Mouse (Mus musculus) liver, embryonic 15.5 days (tissue): Measurements from ENCODE around the gene Ccdc152. TPM values are rescaled to one million over a fixed set of nuclear protein-coding genes. Genes with fewer than 3 reads are reported as not detected.

ENCODE experiments used
- ATAC-seq: fragments of 200-750 bp; cut with Nextera tagmentation; 2 replicates; pipeline ENCODE4 v1.8.0; 2017; ENCODE audit warnings: moderate number of reproducible peaks, mild to moderate bottlenecking, moderate library complexity; ENCODE audit not compliant: insufficient read depth
- H3K27ac ChIP-seq: fragments of 300-500 bp; sonication (generic); replicated peaks from 2 replicates; pipeline ENCODE4 v1.5.1; 2015; ENCODE audit warnings: mild to moderate bottlenecking, inconsistent platforms
- H3K27me3 ChIP-seq: fragments of 300-500 bp; sonication (generic); 2 replicates; pipeline ENCODE4 v1.6.1; 2015; ENCODE audit warnings: mild to moderate bottlenecking, inconsistent platforms
- H3K36me3 ChIP-seq: fragments of 300-500 bp; sonication (generic); replicated peaks from 2 replicates; pipeline ENCODE4 v1.6.1; 2015; ENCODE audit warnings: moderate library complexity, mild to moderate bottlenecking, inconsistent platforms
- H3K4me1 ChIP-seq: fragments of 300-500 bp; sonication (generic); replicated peaks from 2 replicates; pipeline ENCODE4 v1.6.1; 2015; ENCODE audit warnings: inconsistent platforms
- H3K4me2 ChIP-seq: fragments of 300-500 bp; sonication (generic); 2 replicates; pipeline ENCODE4 v1.6.1; 2015; ENCODE audit warnings: moderate library complexity, mild to moderate bottlenecking, inconsistent platforms
- H3K4me3 ChIP-seq: fragments of 300-500 bp; sonication (generic); replicated peaks from 2 replicates; pipeline ENCODE4 v1.5.1; 2015; ENCODE audit warnings: mild to moderate bottlenecking, inconsistent platforms
- H3K9ac ChIP-seq: fragments of 300-500 bp; sonication (generic); 2 replicates; pipeline ENCODE4 v1.6.1; 2015; ENCODE audit warnings: moderate library complexity, mild to moderate bottlenecking, inconsistent platforms
- H3K9me3 ChIP-seq: fragments of 300-500 bp; sonication (generic); replicated peaks from 2 replicates; pipeline ENCODE4 v1.6.1; 2016; ENCODE audit warnings: inconsistent platforms
- WGBS: fragments of 180-500 bp; shearing (Covaris S2); methylation state at CpG from one replicate; pipeline ENCODE4 v1.1.7; 2015; ENCODE audit warnings: mixed read lengths; ENCODE audit not compliant: insufficient replicate concordance; 5-methylcytosine and 5-hydroxymethylcytosine counted together
- polyA plus RNA-seq: library from polyadenylated mRNA; unstranded; fragments of >200 nt; fragmentation: Nextera tagmentation; extraction: Ambion mirVana; gene quantifications from 2 replicates; pipeline ENCODE4 v1.2.1, GENCODE M21; 2015

The Ccdc152 gene
- polyA plus RNA-seq = 0.78 and 1.1 TPM in 2 replicates

DNA sequence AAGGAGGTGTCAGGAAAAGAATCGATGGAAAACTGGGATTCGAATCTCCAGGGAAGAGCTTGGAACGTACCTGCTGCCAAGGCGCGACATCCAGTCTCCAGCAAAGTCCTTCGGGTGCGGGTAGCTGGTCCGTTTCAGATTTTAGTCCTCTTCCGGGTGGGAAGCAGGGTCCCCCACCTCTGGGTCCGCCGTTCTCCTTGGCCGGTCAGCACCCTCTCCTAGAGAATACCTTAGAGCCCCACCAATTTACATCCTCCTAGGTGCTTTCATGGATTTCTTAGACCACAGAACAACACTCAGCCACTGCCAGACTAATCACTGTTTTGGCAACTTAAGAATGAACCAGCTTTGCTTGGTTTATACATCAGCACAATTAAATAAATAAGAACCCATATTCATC is at the start of gene Ccdc152:
Ccdc152 (minus strand) TSS at position 101 of the 400 bp plus-strand sequence.
- WGBS = 82% methylated on average over 12 of the region's 12 CpGs
- no peak within 1 kb of the TSS for H3K9ac ChIP-seq
- no peaks in the 10 kb centered on the region for H3K4me1 ChIP-seq
- no peak within 1 kb of the TSS for H3K4me2 ChIP-seq
- no peak for ATAC-seq
- H3K27me3 ChIP-seq = no peaks in the 10 kb centered on the region
- H3K27ac ChIP-seq = no peak within 1 kb of the TSS
- H3K4me3 ChIP-seq = no peak within 1 kb of the TSS
- H3K36me3 ChIP-seq = no peaks in the 10 kb centered on the region
- H3K9me3 ChIP-seq = no peaks in the 10 kb centered on the region

DNA sequence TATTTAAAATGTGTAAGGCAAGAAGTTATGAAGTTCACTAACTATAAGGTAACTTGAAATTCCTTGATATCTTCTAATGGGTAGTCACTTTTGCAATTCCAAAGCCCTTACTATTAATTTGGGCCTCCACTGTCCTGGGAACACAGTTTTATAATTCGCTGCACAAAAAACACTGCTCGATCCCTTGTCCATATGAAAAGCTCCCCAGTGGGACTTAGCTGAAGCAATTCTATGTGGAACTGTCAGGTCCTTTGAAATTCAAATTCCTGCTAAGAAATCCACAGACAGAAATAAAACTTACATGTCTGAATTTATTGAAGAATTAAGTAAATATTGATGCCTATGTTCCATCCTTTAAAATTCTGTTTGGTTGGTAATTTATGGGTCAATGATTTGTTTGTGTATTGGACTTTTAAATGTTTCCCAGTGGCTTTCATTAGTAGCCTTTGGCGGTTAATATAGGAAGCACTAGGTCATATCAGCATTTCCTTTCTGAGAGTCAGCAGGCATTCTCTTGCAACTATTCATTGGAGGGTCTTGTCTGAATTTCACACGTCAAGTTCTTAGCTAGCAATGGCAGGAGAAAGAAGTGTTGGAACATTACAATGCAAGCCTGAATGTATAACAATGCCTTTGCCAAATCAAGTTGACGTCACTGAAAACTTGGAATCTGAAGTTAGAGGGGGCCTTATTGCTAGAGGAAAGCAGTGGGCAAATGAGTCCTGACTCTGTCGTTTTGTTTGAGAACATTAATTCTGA is 46.2 kb upstream of the Ccdc152 start:
- no peak overlapping the region for H3K4me2 ChIP-seq
- H3K4me3 ChIP-seq = no peak overlapping the region
- 41% methylated on average over 6 of the region's 6 CpGs for WGBS
- H3K4me1 ChIP-seq = no peaks in the 10 kb centered on the region
- H3K9ac ChIP-seq = no peak overlapping the region
- no peak overlapping the region for H3K27ac ChIP-seq
- no peak for ATAC-seq
- no peaks in the 10 kb centered on the region for H3K36me3 ChIP-seq
- H3K27me3 ChIP-seq = no peaks in the 10 kb centered on the region
- no peaks in the 10 kb centered on the region for H3K9me3 ChIP-seq

DNA sequence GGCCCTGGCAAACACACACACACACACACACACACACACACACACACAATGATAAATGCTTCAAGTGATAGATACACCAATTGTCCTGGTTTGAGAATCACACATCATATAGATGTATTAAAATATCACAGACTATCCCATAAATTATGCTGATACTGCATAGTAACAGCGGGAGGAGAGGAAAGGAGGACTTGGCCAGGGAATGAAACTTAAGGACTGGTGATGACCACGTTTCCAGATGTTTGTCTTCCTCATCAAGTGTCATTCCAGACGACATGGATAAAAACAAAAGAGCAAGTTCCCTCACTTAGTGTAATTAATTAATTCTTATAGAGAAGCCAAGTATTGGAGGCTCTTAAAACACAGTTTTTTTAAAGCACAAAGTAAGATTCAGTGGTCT is 43.4 kb upstream of the Ccdc152 start:
- H3K4me1 ChIP-seq = no peaks in the 10 kb centered on the region
- H3K27me3 ChIP-seq = no peaks in the 10 kb centered on the region
- no peaks in the 10 kb centered on the region for H3K9me3 ChIP-seq
- WGBS = 57% methylated on average over 3 of the region's 3 CpGs
- H3K27ac ChIP-seq = no peak overlapping the region
- no peak overlapping the region for H3K4me2 ChIP-seq
- H3K9ac ChIP-seq = no peak overlapping the region
- ATAC-seq = no peak
- no peaks in the 10 kb centered on the region for H3K36me3 ChIP-seq
- H3K4me3 ChIP-seq = no peak overlapping the region

DNA sequence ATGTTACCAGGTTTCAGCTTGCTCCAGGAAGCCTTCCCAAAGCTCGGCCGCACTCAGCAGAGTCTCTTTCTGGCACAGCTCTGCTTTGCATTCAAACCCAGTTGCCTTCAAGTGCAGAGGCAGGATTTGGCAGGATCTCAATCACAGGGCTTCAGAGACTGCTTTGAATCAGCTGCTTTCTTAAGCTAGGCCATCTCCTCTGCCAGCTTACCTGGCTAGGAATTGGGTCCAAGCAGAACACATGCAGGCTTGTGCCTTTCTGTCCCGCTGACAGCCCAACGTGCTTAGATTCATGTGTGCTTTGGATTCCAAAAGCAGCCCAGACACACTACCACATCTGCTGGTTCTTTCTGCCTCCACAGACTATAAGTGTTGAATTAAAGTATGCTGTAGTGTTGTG is 41.2 kb upstream of the Ccdc152 start:
- ATAC-seq = no peak
- Histone ChIP-seq H3K27ac (no peak overlapping the region), H3K4me1 (no peaks in the 10 kb centered on the region), H3K4me3 (no peak overlapping the region), H3K9me3 (no peaks in the 10 kb centered on the region), H3K27me3 (no peaks in the 10 kb centered on the region), H3K9ac (no peak overlapping the region), H3K36me3 (no peaks in the 10 kb centered on the region), H3K4me2 (no peak overlapping the region)
- WGBS = 79% methylated on average over 4 of the region's 4 CpGs

DNA sequence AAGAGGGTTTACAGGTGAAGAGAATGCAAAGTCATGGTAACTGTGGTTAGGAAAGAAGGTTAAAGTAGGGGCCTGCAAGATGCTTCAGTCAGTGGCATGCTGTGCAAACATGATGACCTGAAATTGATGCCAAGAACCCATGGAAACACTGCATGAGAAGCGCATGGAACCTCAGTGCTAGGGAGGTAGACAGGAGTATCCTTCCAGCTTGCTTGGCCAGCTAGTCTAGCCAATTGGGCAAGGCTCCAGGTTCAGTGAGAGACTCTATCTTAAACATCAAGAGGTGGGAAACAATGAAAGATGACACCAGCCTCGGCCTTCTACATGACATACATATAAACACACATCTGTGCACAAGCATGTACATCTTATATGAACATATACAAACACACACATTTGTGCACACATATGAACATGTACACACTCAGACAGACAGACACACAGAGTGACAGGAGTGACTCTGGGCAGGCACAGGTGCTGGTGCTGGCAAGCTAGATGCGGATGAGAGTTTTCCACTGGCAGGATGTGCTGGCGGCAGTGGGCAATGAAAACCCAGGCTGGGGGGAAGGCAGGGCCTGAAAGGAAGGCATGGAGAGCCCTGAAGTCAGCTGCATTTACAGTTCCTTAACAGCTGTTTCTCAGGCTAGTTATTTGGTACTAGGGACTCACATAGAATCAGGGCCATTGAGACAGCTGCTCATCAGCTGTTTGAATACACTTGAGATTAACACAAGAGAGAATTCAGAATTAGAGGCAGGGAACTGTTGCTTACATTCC is 38.7 kb upstream of the Ccdc152 start:
- peaks cover 11% of the 10 kb centered on the region for H3K36me3 ChIP-seq
- WGBS = 64% methylated on average over 4 of the region's 4 CpGs
- no peak overlapping the region for H3K27ac ChIP-seq
- no peak for ATAC-seq
- H3K4me2 ChIP-seq = no peak overlapping the region
- H3K4me1 ChIP-seq = no peaks in the 10 kb centered on the region
- no peaks in the 10 kb centered on the region for H3K27me3 ChIP-seq
- no peak overlapping the region for H3K4me3 ChIP-seq
- no peaks in the 10 kb centered on the region for H3K9me3 ChIP-seq
- no peak overlapping the region for H3K9ac ChIP-seq

DNA sequence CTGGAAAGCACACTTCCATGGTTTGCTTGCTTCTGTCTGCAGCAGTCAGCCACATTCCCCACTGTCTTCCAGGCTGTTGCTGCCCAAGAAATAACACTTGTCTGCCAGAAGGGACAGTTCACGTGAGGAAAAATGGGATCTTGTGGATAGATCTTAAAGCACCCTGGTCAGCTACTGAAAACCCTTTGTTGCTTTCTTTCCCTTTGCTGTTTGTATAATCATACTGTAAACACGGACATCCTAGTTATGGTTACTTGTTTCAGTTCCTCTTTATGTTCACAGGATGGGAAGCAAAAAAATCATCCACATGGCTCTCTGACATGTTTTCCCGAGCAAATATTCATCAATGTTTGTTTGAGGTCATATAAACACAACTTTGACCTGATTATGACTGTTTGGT is 36.5 kb upstream of the Ccdc152 start:
- WGBS = 42% methylated on average over 3 of the region's 3 CpGs
- Histone ChIP-seq H3K9me3 (no peaks in the 10 kb centered on the region), H3K27me3 (no peaks in the 10 kb centered on the region), H3K4me2 (no peak overlapping the region), H3K4me3 (no peak overlapping the region), H3K27ac (no peak overlapping the region), H3K9ac (no peak overlapping the region), H3K36me3 (peaks cover 11% of the 10 kb centered on the region), H3K4me1 (no peaks in the 10 kb centered on the region)
- ATAC-seq = no peak

DNA sequence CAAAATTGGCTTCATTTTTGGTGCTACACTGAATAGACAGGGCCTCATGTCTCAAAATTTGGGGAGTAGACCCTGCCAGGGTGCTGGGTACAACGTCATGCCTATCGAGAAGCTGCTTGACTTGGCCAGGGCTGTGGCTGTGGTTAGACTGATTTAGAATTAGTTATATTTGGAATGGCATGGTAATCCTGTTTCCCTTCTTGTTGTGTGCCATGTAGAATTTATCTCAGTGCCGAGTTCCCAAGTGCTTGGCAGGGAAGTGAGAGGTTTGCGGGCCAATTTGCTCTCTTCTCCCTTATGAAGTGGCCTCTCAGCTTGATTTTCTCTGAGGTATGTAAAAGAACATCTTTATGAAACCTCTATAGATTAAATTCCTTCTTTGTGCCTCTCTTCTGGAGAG is 29.2 kb upstream of the Ccdc152 start:
- no peaks in the 10 kb centered on the region for H3K27me3 ChIP-seq
- H3K4me1 ChIP-seq = no peaks in the 10 kb centered on the region
- H3K9me3 ChIP-seq = no peaks in the 10 kb centered on the region
- 74% methylated on average over 4 of the region's 4 CpGs for WGBS
- peaks cover 4% of the 10 kb centered on the region for H3K36me3 ChIP-seq
- H3K27ac ChIP-seq = no peak overlapping the region
- no peak for ATAC-seq
- no peak overlapping the region for H3K4me2 ChIP-seq
- no peak overlapping the region for H3K4me3 ChIP-seq
- H3K9ac ChIP-seq = no peak overlapping the region

DNA sequence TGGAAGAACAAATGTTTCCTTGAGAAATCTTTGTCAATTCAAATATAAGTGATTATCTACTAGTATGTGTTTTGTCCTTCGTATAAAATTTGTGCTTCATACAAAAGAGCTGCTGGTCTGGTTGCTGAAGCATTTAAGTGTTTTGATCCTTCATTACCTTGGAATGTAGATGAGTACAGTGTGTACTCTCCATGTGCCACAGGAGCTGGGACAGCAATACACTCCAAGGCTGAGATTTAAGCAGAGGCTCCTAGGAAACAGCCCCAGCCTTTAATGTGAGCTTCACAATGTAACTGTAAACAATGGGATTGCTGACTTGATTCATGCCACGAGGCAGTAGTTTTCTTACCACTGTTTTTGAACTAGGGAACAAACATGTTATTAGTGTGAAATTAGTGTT is 28.5 kb upstream of the Ccdc152 start:
- no peak overlapping the region for H3K27ac ChIP-seq
- ATAC-seq = no peak
- H3K4me3 ChIP-seq = no peak overlapping the region
- H3K9ac ChIP-seq = no peak overlapping the region
- no peak overlapping the region for H3K4me2 ChIP-seq
- no peaks in the 10 kb centered on the region for H3K27me3 ChIP-seq
- no peaks in the 10 kb centered on the region for H3K4me1 ChIP-seq
- no peaks in the 10 kb centered on the region; the same call in 1 of the 2 replicates for H3K36me3 ChIP-seq
- H3K9me3 ChIP-seq = no peaks in the 10 kb centered on the region
- WGBS = 40% methylated on average over 2 of the region's 2 CpGs

DNA sequence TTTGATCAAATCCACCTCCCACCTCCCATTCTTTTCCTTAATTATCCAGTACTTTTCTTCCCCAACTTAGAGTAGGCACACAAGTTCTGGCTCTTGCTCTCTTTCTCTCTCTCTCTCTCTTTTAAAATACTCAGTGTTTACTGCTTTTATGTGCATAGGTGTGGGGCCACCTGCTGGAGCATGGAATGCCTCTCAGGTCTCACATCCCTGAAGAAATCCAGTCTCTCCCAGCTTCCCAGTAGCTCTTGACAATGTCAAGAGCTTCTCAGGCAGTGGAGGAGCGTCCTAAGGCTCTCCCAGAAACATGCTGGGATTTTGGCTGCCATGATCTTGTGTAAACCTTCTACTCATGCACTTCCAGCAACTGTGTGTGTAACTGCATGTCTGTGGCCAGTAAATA is 27.0 kb upstream of the Ccdc152 start:
- Histone ChIP-seq H3K4me2 (no peak overlapping the region), H3K9me3 (no peaks in the 10 kb centered on the region), H3K4me3 (no peak overlapping the region), H3K27ac (no peak overlapping the region), H3K9ac (no peak overlapping the region), H3K4me1 (no peaks in the 10 kb centered on the region), H3K36me3 (no peaks in the 10 kb centered on the region; the same call in 1 of the 2 replicates), H3K27me3 (no peaks in the 10 kb centered on the region)
- ATAC-seq = no peak
- 41% methylated on average over 1 of the region's 1 CpGs for WGBS

DNA sequence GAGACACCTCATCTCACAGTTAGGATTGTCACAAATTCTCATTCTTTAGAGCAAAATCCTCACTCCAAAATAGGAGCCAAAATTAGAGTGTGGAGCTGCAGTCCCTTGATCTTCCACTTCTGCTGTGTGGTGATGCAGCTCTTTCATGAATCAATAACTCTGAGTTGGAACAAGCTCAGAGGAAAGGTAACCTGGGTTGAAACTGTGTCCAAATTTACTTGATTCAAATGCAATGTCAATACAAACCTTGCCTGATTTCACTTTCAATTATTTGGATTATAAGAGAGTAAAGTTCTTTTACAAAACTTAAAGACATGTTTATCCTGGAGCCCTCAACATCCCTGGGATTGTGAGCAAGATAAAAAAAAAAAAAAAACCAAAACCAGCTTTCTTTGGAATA is 19.7 kb upstream of the Ccdc152 start:
- ATAC-seq = no peak

DNA sequence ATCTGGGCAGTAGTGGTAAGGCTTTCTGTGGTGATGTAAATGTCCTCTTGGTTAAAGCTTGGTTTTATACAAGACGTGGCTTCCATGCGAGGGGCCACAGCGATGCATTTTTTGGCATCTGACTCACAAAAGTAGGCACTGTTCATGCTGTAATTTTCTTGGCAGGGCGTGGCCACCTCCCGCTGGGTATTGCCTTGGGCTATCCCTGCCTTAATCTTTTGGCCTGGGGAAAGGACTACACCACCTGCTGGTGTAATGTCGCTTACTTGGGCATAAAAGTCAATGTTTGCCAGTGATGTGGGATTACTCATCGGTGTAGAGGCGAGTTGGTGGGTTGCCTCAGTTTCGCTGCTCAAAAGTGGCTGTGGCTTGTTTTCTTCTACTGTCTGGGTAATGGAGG is 16.6 kb upstream of the Ccdc152 start:
- WGBS = 66% methylated on average over 9 of the region's 9 CpGs
- Histone ChIP-seq H3K27me3 (no peaks in the 10 kb centered on the region), H3K4me1 (no peaks in the 10 kb centered on the region), H3K4me3 (no peak overlapping the region), H3K27ac (no peak overlapping the region), H3K9ac (no peak overlapping the region), H3K9me3 (no peaks in the 10 kb centered on the region), H3K4me2 (no peak overlapping the region), H3K36me3 (no peaks in the 10 kb centered on the region)
- ATAC-seq = no peak

More for the DNA sequence above, 19.7 kb upstream of the Ccdc152 start:
- H3K4me2 ChIP-seq = no peak overlapping the region
- H3K36me3 ChIP-seq = no peaks in the 10 kb centered on the region
- H3K9me3 ChIP-seq = no peaks in the 10 kb centered on the region
- no peaks in the 10 kb centered on the region for H3K4me1 ChIP-seq
- no peak overlapping the region for H3K4me3 ChIP-seq
- H3K27ac ChIP-seq = no peak overlapping the region
- no peaks in the 10 kb centered on the region for H3K27me3 ChIP-seq
- no peak overlapping the region for H3K9ac ChIP-seq
